Mouse (Mus musculus) testis, adult 2 months (tissue): ENCODE data around the gene Slc12a4. TPM values are rescaled to one million over a fixed set of nuclear protein-coding genes. Genes with fewer than 3 reads are reported as not detected.

Source experiments
- H3K27ac ChIP-seq: fragments of 200-500 bp; 2 replicates; pipeline ENCODE4 v1.5.1; 2012; ENCODE audit warnings: low read depth, low read length; ENCODE audit not compliant: control insufficient read depth, insufficient read depth
- H3K27me3 ChIP-seq: fragments of 200-500 bp; 2 replicates; pipeline ENCODE4 v1.6.1; 2012; ENCODE audit warnings: mild to moderate bottlenecking, low read length, moderate library complexity; ENCODE audit not compliant: control insufficient read depth, insufficient read depth
- H3K36me3 ChIP-seq: fragments of 200-500 bp; 2 replicates; pipeline ENCODE4 v1.6.1; 2012; ENCODE audit warnings: mild to moderate bottlenecking, low read length; ENCODE audit not compliant: control insufficient read depth, insufficient read depth
- H3K4me1 ChIP-seq: fragments of 200-500 bp; 2 replicates; pipeline ENCODE4 v1.6.1; 2012; ENCODE audit warnings: low read length; ENCODE audit not compliant: control insufficient read depth, insufficient read depth
- H3K4me3 ChIP-seq: fragments of 200-500 bp; 2 replicates; pipeline ENCODE4 v1.5.1; 2012; ENCODE audit warnings: low read depth, mild to moderate bottlenecking, low read length, moderate library complexity, mixed read lengths; ENCODE audit not compliant: control insufficient read depth
- CTCF ChIP-seq: fragments of 200-500 bp; IDR thresholded peaks from 2 replicates; pipeline ENCODE4 v1.5.1; 2012; ENCODE audit warnings: low read depth, mild to moderate bottlenecking, inconsistent platforms, low read length, moderate library complexity; ENCODE audit not compliant: control insufficient read depth, insufficient read depth, insufficient replicate concordance
- POLR2A ChIP-seq: fragments of 200-500 bp; IDR thresholded peaks from 2 replicates; pipeline ENCODE4 v1.6.1; 2012; ENCODE audit warnings: low read depth, mild to moderate bottlenecking, inconsistent platforms, low read length, moderate library complexity; ENCODE audit not compliant: control insufficient read depth
- polyA plus RNA-seq: library from polyadenylated mRNA; depleted of rRNA; stranded (reverse); fragments of >200 nt; gene quantifications from 2 replicates; pipeline ENCODE4 v1.2.3, GENCODE M21; 2012

Slc12a4 gene
- polyA plus RNA-seq, 1 experiment = 5.6 TPM

DNA sequence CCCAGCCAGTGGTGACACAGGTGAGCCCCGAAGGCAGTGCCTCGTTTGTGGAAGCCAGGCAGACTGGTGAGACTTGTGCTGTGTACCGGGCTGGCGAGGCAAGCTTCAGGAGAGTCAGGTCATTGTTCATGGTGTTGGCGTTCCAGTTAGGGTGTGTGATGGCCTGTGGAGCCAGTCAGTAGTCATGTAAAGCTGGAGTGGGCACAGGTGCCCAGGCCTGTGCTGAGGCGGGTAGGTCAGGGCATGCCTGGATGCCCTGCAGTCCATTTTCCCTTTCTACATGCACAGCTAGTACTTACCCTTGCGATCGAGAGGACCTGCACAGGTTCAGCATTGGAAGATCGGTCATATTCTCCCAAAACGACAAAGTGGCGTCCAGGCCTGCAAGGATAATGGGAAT is 33.4 kb downstream of the Slc12a4 start:
- Histone ChIP-seq H3K4me1 (peaks cover 10% of the 10 kb centered on the region), H3K27ac (no peak overlapping the region), H3K27me3 (no peaks in the 10 kb centered on the region), H3K36me3 (no peaks in the 10 kb centered on the region), H3K4me3 (no peak overlapping the region)
- TF ChIP-seq CTCF (no peak), POLR2A (no peak)

DNA sequence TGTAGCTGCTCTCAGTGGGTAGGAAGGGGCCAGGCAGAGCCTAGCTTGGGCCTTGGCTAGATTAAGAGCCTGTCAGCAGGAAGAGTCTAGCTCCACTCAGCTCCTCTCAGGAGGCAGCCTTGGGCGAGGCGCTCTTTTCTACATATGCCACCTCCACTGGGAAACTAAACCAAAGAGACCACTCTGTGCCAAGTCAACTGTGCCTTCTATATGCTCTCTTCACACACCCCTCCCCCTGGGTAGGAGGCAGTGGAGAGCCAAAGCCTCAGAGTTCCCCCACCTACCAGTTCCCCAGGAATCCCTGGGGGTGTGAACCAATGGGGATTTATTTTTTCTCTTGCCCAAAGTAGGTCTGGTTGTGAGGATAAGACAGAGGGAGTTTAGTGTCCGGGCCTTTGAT is 34.6 kb downstream of the Slc12a4 start:
- Histone ChIP-seq H3K27ac (no peak overlapping the region), H3K36me3 (no peaks in the 10 kb centered on the region), H3K27me3 (no peaks in the 10 kb centered on the region), H3K4me3 (no peak overlapping the region), H3K4me1 (no peaks in the 10 kb centered on the region)
- no peak for TF ChIP-seq CTCF
- no peak for TF ChIP-seq POLR2A

DNA sequence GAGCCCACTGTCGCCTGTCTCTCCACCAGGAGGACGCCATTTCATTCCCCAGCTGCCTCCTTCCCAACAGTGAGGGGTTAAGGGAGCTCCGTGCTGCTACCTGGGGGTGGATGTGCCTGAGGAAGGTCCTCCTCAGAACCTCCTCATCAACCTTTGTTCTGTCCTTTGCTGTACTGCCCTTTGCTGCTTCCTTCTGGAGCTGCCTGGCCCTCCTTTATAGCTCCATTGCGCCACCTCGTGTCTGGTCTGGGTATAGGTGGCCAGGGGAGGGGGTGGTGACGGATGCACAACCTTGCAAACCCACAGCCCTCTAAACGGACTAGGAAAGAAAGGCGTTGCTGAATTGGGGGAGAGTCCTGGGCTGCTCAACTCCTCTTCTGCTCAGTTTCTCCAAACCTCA is 35.3 kb downstream of the Slc12a4 start:
- Histone ChIP-seq H3K4me1 (no peaks in the 10 kb centered on the region), H3K27me3 (no peaks in the 10 kb centered on the region), H3K36me3 (no peaks in the 10 kb centered on the region), H3K27ac (no peak overlapping the region), H3K4me3 (no peak overlapping the region)
- peak; percentile 86; the same call in 1 of the 2 replicates for TF ChIP-seq CTCF
- no peak for TF ChIP-seq POLR2A

DNA sequence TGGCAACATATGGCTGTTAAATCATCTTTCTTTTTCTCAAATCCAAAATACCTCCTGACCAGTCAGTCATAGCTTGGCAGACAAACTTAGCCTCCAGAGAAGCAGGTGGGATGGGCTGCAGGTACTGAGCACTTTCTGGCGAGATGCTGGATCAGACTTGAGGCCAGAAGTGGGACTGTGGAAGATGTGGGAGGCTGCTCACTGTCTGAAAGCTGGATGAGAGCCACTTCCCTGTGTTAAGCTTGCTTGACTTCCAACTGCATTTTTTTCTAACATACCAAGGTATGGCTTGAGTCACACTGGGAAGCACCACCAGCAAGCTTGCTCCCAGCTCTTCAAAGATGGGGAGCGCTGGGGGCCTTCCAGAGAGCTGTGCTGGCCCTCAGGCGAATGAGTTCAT is 40.8 kb downstream of the Slc12a4 start:
- TF ChIP-seq CTCF = no peak
- no peak for TF ChIP-seq POLR2A
- 0 out of 2 replicates have a peak overlapping the region, but pooled peaks have one; percentile 6 for H3K27ac ChIP-seq
- no peaks in the 10 kb centered on the region for H3K36me3 ChIP-seq
- no peak overlapping the region for H3K4me3 ChIP-seq
- no peaks in the 10 kb centered on the region for H3K27me3 ChIP-seq
- H3K4me1 ChIP-seq = no peaks in the 10 kb centered on the region

DNA sequence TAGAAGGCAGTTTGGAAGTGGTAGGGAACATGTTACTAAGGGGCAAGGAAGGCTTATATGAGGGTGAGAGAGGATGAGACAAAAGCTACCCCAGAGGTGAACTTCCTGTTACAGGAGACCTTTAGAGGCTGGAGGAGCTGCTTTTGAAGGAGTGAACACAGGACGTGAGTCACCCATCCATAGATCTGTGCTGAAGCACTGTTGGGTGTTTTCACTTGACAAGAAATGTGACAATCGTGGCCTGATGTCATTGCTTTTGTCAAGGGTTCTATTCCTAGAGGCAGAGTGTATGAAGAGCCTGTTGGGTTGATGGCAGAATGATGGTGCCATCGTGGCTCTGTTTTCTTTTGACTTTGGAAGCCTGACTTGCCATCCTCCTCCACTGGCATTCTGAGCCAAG is 46.5 kb downstream of the Slc12a4 start:
- Histone ChIP-seq H3K36me3 (no peaks in the 10 kb centered on the region), H3K27ac (no peak overlapping the region), H3K4me1 (no peaks in the 10 kb centered on the region), H3K4me3 (no peak overlapping the region), H3K27me3 (no peaks in the 10 kb centered on the region)
- no peak for TF ChIP-seq POLR2A
- TF ChIP-seq CTCF = no peak

DNA sequence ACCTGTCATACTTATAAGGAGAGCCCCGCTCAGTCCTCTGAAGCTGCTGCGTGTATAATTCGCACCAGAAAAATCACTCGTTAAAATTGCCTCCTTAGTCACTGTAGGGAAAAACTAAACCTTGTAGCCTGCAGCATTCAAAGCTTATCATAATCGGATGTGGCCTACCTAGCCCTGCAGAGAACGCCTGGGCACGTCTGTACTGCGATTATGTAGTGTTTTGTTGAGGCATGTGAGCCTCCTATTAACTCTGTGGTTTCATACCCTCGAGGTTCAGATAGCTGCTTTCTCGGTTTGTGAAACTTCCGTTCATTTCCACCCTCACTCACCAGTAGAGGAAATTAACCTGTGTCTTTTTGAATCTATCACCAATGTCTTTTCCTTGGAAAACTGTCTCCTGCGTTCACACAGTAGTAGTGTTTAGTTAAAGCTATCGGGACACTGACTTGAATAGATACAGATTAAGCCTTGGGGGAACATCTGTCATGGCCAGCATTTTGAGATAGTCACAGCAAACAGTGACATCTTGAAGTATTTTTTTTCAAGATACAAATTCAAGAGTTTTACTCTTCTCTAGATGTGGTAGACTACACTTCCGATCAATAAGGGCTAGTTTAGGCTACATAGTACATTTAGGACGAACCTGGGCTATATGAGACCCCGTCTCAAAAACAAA is 64.8 kb downstream of the Slc12a4 start:
- Histone ChIP-seq H3K27me3 (no peaks in the 10 kb centered on the region), H3K4me3 (peak overlapping the region; percentile 86), H3K36me3 (no peaks in the 10 kb centered on the region), H3K27ac (peak overlapping the region; percentile 84), H3K4me1 (peaks cover 4% of the 10 kb centered on the region; the same call in 1 of the 2 replicates)
- TF ChIP-seq CTCF (no peak), POLR2A (no peak)

DNA sequence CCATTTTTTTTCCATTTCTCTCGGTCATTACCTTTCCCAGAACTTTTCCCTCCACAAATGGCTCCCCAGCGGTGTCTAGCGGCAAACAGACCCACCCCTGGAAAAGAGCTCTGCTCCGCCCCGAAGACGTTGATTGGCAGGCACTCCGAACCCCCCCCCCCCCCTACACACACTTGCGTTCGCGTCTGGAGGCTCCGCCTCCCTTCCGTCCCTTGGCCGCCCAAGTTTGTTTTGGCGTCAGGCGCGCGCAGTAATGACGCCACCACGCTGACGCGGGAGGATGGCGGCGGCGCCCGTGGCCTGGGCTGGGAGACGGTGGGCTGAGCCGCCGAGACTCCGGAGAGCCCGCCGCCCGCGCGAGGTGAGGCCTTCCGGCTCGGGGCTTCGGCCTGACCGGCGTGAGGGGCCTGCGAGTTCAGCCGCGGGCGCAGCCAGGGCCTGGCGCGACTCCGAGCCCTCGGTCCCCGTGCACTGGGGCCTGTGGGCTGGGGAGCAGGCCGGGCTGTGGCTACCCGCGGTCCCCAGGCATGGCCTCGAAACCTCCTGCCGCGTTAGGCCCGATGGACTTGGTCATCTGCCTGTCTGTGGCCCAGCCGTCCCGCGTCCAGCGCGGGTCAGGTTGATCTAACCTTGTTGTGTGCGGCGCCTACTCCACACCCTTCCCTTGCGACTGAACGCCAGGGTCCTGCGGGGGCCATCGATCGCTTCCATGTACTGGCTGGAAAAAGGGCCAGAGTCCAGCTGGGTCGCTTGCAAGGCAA is 65.5 kb downstream of the Slc12a4 start, which contains the start of gene Pskh1:
Gene Pskh1, plus strand, starts transcription at position 262 of the 761 bp plus-strand sequence.
- Histone ChIP-seq H3K36me3 (no peaks in the 10 kb centered on the region), H3K4me3 (peak within 1 kb of the TSS; percentile 86), H3K4me1 (peaks cover 4% of the 10 kb centered on the region; the same call in 1 of the 2 replicates), H3K27me3 (no peaks in the 10 kb centered on the region), H3K27ac (peak within 1 kb of the TSS; percentile 84)
- no peak for TF ChIP-seq CTCF
- TF ChIP-seq POLR2A = peak; percentile 83
